Mouse (Mus musculus): ENCODE measurements around the gene D430041D05Rik.

Gene D430041D05Rik

GRCm38 (mm10) chr2:104184296-104184695 lies 226.5 kb downstream of the D430041D05Rik start:
- DNase-seq = no peak

- no peak for DNase-seq
These were observed 227.5 kb downstream of the D430041D05Rik start for GRCm38 (mm10) chr2:104183246-104183845.

GRCm38 (mm10) chr2:104179636-104180035 lies 231.2 kb downstream of the D430041D05Rik start:
- no peak for DNase-seq

- no peak for DNase-seq
These were observed 232.6 kb downstream of the D430041D05Rik start for GRCm38 (mm10) chr2:104178251-104178650.

- no peak for DNase-seq
These were observed 233.7 kb downstream of the D430041D05Rik start for GRCm38 (mm10) chr2:104176979-104177704.

GRCm38 (mm10) chr2:104176166-104176978 lies 234.4 kb downstream of the D430041D05Rik start:
- DNase-seq = no peak

GRCm38 (mm10) chr2:104175476-104176165 lies 235.2 kb downstream of the D430041D05Rik start:
- DNase-seq = no peak

- DNase-seq = no peak
These were observed 237.4 kb downstream of the D430041D05Rik start for GRCm38 (mm10) chr2:104173431-104173830.

- no peak for DNase-seq
These were observed 238.0 kb downstream of the D430041D05Rik start for GRCm38 (mm10) chr2:104172695-104173348.

GRCm38 (mm10) chr2:104168186-104168896 lies 242.5 kb downstream of the D430041D05Rik start:
- DNase-seq = no peak

GRCm38 (mm10) chr2:104167765-104168164 lies 243.0 kb downstream of the D430041D05Rik start:
- DNase-seq = no peak

GRCm38 (mm10) chr2:104165631-104166030 lies 245.2 kb downstream of the D430041D05Rik start:
- DNase-seq = no peak

- DNase-seq = no peak
These were observed 246.8 kb downstream of the D430041D05Rik start for GRCm38 (mm10) chr2:104163978-104164487.

- DNase-seq = no peak
These were observed 247.4 kb downstream of the D430041D05Rik start for GRCm38 (mm10) chr2:104163418-104163817.

GRCm38 (mm10) chr2:104157831-104158230 lies 253.0 kb downstream of the D430041D05Rik start:
- no peak for DNase-seq

- no peak for DNase-seq
These were observed 256.9 kb downstream of the D430041D05Rik start for GRCm38 (mm10) chr2:104153876-104154275.

- no peak for DNase-seq
These were observed 257.5 kb downstream of the D430041D05Rik start for GRCm38 (mm10) chr2:104153345-104153744.

- DNase-seq = no peak
These were observed 260.0 kb downstream of the D430041D05Rik start for GRCm38 (mm10) chr2:104150608-104151397.

- no peak for DNase-seq
These were observed 262.8 kb downstream of the D430041D05Rik start for GRCm38 (mm10) chr2:104147910-104148561.

- DNase-seq = no peak
These were observed 264.8 kb downstream of the D430041D05Rik start for GRCm38 (mm10) chr2:104145983-104146382.

Measured in lung, adult 18-20 months (tissue).